Mouse (Mus musculus): Measurements from ENCODE around the gene Rps25. TPM values are rescaled to one million over a fixed set of nuclear protein-coding genes. Genes with fewer than 3 reads are reported as not detected.
A peak's percentile ranks its signal among the peaks of the same experiment; 100 is the strongest.
"Not testable (repeated sequence)": the region's sequence is repeated elsewhere in the genome, so short reads cannot be mapped to it uniquely, and the experiment has no call there.

Gene Rps25
- total RNA-seq (2021) = 1,000 to 10,000 TPM; 1,182 to 1,266 TPM
- long read RNA-seq, experiment 1, transcript Rps25-201 (5 exons, 1,280 nt) = major isoform, 358 of 480 reads
- long read RNA-seq, experiment 1, partial matches to known transcripts = 113 of 480 reads
- long read RNA-seq, experiment 1, other reads (novel, unspliced or antisense) = 6 of 480 reads
- long read RNA-seq, experiment 2, transcript Rps25-201 (5 exons, 1,280 nt) = major isoform, 157 of 185 reads
- long read RNA-seq, experiment 2, partial matches to known transcripts = 24 of 185 reads
- long read RNA-seq, experiment 2, other reads (novel, unspliced or antisense) = 3 of 185 reads

- peak; percentile 93 to 95 for DNase-seq
Observed at GRCm38 (mm10) chr9:44406906-44407751, at the start of gene Rps25, which contains the start of gene Trappc4. Gene Rps25, plus strand, starts transcription at chr9:44407139. Gene Trappc4, minus strand, starts transcription at chr9:44407600.

DNA sequence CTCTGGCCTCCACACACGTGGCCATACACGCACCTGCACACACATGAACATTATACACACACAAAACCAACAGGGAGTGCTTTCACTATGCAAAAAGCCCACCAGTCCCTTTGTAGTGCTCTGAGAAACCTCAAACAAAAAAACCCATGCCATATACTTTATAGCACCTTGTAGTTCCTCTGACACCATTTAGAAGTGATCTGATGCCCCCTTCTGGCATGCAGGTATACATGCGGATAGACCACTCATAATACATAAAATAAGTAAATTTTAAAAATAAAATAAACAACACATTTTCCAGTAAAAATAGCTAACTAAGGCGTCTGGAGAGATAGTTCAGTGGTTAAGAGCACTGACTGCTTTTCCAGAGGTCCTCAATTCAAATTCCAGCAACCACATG lies 49.7 kb upstream of the Rps25 start:
- DNase-seq = peak in 1 of 2 experiments; percentile 56

- DNase-seq = peak; percentile 95 to 96
Observed at GRCm38 (mm10) chr9:44361190-44361917, 45.6 kb upstream of the Rps25 start, which contains the start of gene Vps11. Gene Vps11, minus strand, starts transcription at chr9:44361670.

GRCm38 (mm10) chr9:44361931-44362330 lies 45.0 kb upstream of the Rps25 start:
- not testable (repeated sequence) for DNase-seq

DNA sequence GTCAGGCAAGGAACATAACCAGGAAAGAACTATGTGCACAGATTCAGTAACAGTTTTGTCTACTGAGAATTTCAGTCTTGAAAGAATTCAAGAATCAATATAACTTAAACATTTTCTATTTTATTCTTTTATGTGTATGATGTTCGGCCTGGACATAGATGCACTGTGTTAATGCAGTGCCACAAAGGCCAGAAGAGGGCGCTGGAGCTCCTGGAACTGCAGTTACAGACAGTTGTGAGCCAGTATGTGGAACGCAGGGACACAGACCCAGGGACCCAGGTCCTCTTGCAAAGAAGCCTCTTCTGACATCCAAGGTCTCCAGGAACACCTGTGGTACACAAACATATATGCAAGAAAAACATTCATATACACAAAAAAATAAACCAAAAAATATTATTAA lies 42.5 kb upstream of the Rps25 start:
- DNase-seq = peak; percentile 50 to 57

DNA sequence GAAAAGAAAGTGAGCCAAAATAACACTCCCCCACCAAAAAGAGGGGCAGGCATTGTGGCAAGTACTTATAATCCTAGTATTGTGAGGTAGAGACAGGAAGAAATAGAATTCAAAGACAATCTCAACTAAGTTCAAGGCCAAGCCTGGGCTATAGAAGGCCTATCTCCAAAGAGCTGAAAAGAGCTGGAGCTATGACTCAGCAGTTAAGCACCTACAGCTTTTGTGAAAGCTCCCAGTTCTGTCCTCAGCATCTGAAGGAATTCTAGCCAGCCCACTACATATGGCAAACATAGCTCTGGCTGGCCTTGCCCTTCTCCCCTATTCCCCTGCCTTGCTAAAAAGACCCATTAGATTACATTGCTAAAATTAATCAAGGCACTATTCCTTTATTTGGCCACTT lies 33.6 kb upstream of the Rps25 start:
- DNase-seq = no peak

DNA sequence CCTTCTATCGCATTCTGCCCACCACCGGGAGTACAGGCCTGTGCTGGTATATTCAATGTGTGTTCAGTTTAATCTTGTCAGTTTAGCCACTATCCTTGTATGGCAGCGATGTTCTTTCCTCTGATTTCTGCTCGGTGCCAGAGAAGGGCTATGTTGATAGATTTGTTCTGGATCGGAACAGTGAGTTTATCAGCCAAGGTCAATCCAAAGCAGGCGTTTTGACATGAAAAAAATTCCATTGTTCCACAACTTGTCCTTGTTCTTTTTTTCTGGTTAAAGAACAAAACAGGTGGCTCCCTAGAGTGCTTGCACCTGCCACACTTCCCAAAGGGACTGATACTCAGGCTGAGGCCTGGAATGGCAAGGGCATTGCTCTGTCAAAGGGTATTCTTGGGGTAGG lies 30.8 kb upstream of the Rps25 start:
- peak in 1 of 2 experiments; percentile 36 for DNase-seq

DNA sequence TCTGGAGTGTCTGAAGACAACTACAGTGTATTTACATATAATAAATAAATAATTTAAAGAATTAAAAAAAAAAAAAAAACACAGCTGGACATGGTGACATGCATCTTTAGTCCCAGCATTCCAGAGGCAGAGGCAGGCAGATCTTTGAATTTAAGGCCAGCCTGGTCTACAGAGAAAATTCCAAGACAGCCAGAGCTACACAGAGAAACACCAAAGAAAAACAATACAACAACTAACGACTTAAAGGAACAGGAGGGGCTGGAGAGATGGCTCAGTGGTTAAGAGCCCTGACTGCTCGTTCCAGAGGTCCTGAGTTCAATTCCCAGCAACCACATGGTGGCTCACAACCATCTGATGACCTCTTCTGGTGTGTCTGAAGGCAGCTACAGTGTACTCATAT lies 29.6 kb upstream of the Rps25 start:
- not testable (repeated sequence) for DNase-seq

GRCm38 (mm10) chr9:44378153-44378730 lies 28.7 kb upstream of the Rps25 start:
- no peak for DNase-seq

- DNase-seq = peak; percentile 99
Observed at GRCm38 (mm10) chr9:44379054-44379834, 27.7 kb upstream of the Rps25 start, which contains the start of gene Hyou1. Gene Hyou1, plus strand, starts transcription at chr9:44379490.

DNA sequence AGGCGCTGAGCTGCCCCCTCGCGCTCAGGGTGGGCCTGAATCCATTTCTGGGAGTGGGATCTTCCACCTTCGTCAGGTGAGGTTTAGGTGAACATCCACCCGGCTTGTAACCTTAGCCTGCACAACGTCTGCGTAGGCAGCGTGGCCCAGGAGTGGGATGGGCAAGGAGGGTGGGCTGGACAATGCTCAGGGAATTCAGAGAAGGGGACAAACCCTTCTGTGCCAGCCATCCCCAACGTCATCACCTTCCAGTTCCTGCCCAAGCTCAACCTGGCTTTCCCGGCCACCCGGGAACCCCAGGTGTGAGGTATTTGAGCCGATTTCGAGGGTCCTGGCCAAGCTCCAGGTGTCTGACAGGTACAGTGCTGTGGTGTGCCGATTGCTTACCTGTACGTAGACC lies 27.1 kb upstream of the Rps25 start:
- DNase-seq = no peak

GRCm38 (mm10) chr9:44384596-44384995 lies 22.3 kb upstream of the Rps25 start:
- no peak for DNase-seq

GRCm38 (mm10) chr9:44387221-44387620 lies 19.7 kb upstream of the Rps25 start:
- no peak for DNase-seq

- peak; percentile 37 to 71 for DNase-seq
Observed at GRCm38 (mm10) chr9:44389273-44389672, 17.7 kb upstream of the Rps25 start.

DNA sequence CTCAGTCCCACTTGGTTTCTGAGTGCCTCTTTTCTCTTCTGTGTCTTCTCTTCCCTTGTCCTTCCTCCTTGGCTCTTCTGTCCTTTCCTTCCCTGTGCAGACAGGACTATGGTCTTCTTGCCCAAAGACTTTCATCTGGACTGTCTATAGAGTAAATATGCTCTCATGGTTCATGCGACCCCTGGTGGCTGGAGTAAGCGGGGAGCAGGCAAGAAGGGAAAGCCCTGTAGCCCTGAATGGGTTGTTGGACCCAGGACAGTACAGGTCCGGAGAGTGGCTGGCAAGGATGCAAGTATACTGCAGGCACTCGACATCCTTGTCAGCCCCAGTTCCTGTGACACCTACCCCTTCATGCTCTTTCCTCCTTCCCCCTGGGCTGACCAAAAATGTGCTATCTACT lies 15.5 kb upstream of the Rps25 start:
- DNase-seq = peak; percentile 78 to 87

GRCm38 (mm10) chr9:44396684-44397411 lies 10.1 kb upstream of the Rps25 start, which contains the start of gene Slc37a4:
Gene Slc37a4, plus strand, starts transcription at chr9:44396852.
- DNase-seq = peak; percentile 99

DNA sequence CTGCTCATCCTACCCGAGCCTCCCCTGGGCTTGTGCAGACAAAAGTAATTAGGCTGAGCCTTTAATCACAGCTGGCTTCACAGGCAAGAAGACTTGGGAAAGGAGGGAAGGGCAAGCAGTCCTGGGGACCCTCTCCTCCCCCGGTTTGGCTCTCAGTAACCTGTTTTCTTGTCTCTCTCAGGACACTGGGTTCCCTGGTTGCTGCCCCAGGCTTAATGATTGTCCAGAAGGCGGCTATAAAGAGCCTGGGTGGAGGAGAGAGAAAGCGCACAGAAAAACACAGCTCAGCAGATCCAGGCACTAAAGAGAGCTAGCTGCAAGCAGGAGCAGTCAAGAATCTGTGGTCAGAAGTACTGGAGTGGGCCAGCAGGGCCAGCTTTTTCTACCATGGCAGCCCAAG lies 8.9 kb upstream of the Rps25 start:
- no peak for DNase-seq

- no peak for DNase-seq
Observed at GRCm38 (mm10) chr9:44398551-44398950, 8.4 kb upstream of the Rps25 start.

DNA sequence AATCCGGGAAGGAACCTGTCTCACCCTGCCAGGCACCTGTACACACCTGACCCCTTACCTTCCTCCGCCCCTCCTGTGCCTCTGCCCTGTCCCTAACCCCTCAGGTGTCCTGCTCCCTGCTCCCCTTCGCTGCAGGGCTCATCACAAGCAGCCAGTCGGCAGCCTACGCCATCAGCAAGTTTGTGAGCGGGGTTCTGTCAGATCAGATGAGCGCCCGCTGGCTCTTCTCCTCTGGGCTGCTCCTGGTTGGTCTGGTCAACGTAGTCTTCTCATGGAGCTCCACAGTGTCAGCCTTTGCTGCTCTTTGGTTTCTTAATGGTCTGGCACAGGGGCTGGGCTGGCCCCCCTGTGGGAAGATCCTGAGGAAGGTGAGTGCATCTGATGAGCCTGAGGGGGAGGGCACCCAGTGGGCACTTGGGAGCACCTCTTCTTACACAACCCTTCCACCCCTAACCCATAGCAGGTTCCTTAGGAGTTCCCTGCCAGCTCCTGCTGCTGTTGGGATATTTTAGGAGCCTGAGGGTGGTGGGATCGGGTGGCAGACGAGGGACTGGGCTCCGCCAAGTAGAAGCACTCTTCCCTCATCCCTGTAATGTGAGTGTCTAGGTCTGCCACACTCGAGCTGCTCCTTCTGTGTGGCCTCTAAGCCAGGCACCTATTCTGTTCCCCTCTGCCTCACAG lies 7.7 kb upstream of the Rps25 start:
- no peak for DNase-seq

DNA sequence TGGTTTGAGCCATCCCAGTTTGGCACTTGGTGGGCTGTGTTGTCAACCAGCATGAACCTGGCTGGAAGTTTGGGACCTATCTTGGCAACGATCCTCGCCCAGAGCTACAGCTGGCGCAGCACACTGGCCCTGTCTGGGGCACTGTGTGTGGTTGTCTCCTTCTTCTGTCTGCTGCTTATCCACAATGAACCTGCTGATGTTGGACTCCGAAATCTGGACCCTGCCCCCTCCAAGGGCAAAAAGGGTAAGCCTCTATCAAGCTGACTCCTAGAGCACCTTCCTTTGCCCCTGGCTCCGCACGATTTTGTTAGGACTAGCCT lies 7.2 kb upstream of the Rps25 start:
- DNase-seq = no peak

Measured in adrenal gland, postnatal 36 days (tissue).